Mouse (Mus musculus): ENCODE results near the gene Coro6.

DNA sequence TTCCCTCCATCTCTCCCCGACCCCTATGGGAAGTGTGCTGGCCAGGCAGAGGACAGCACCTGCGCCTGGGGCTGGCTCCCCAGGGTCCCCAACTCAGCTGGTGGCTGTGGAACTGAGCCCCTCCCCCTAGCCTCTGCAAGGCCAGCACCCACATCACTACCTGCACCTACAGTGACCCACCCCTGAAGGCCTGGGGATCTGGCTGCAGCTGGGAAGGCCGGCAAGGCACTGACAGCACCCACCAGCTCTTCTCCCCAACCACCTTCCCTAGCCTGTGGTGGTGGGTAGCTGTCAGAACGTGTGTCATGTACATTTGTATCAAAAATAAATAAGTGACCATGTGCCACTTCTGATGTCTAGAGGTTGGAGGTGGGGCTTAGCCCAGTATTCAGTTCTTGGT, 45.2 kb downstream of the Coro6 start:
- no peak for TF ChIP-seq POLR2A (IDR thresholded peaks at IDR 0.05; ENCODE audit: low read depth, low read length)
- no peak for TF ChIP-seq CTCF (conservative IDR thresholded peaks at IDR 0.05; ENCODE audit: insufficient read depth, insufficient read length, low read depth, low read length)

Measured in kidney, adult 2 months (tissue).